Mouse (Mus musculus): Measurements from ENCODE around the gene Odf3.

- TF ChIP-seq CTCF (IDR thresholded peaks at IDR 0.05; ENCODE audit: extremely low read depth, insufficient read depth, low read length), result no peak
- peak; percentile 85 for TF ChIP-seq POLR2A (IDR thresholded peaks at IDR 0.05; ENCODE audit: extremely low read depth, insufficient read depth, low read length)
Observed at GRCm38 (mm10) chr7:140821653-140822329, 25.8 kb upstream of the Odf3 start, which contains the start of gene Zfp941.
